In genomic region chr10:81304597-81305238, GRCm38 (mm10) we compare ENCODE assay signal across 8 mouse cellular contexts. TPM values are rescaled to one million over a fixed set of nuclear protein-coding genes. Genes with fewer than 3 reads are reported as not detected.
DNase-seq lines count a peak whose midpoint lies in the region; ATAC-seq and TF ChIP-seq lines count a peak whose summit lies in the region.

No protein-coding gene starts in this region.

- peaks cover 6% of the 10 kb centered on the region for H3K79me3 ChIP-seq in C2C12 (ENCODE audit: low read depth)

- H3K4me3 ChIP-seq in heart, embryonic 10.5 days: no peak overlapping the region; the same call in 1 of the 2 replicates
- H3K4me3 ChIP-seq in C2C12 (ENCODE audit: insufficient read depth, poor library complexity, severe bottlenecking): no peak overlapping the region

- peak; percentile 93 for TF ChIP-seq CTCF in C2C12 (IDR thresholded peaks at IDR 0.05; ENCODE audit: control insufficient read depth, insufficient read depth, insufficient read length)

- H3K36me3 ChIP-seq in heart, embryonic 10.5 days: peaks cover 44% of the 10 kb centered on the region
- peaks cover 26% of the 10 kb centered on the region for H3K36me3 ChIP-seq in C2C12 (ENCODE audit: control insufficient read depth, insufficient read depth)

- no peaks in the 10 kb centered on the region for H3K9me3 ChIP-seq in heart, embryonic 10.5 days

- ATAC-seq in frontal cortex, adult (ENCODE audit: low TSS enrichment): no peak

- H3K4me1 ChIP-seq in heart, embryonic 10.5 days: peaks cover 55% of the 10 kb centered on the region

- peak; percentile 53 to 73 for DNase-seq in heart, adult 18-20 months
- no peak for DNase-seq in heart, embryonic 10.5 days (ENCODE audit: low spot score)
- peak; percentile 48 to 71 for DNase-seq in adrenal gland, postnatal 36 days
- peak; percentile 30 for DNase-seq in forelimb bud, embryonic 11.5 days (ENCODE audit: low read depth, low spot score)
- peak; percentile 46 to 60 for DNase-seq in lung, adult 18-20 months
- peak; percentile 50 for DNase-seq in spleen, adult 12 weeks (ENCODE audit: low spot score)

- H3K27me3 ChIP-seq in heart, embryonic 10.5 days (ENCODE audit: insufficient read depth, poor library complexity, severe bottlenecking): no peaks in the 10 kb centered on the region
- H3K27me3 ChIP-seq in C2C12 (ENCODE audit: control insufficient read depth, insufficient read depth, insufficient read length): no peaks in the 10 kb centered on the region

- no peak overlapping the region for H3K27ac ChIP-seq in heart, embryonic 10.5 days

- H3ac ChIP-seq in C2C12 (ENCODE audit: control insufficient read depth, insufficient read length, low read depth): no peak overlapping the region

- H3K79me2 ChIP-seq in C2C12 (ENCODE audit: control insufficient read depth, insufficient read depth): peaks cover 47% of the 10 kb centered on the region

- WGBS in heart, embryonic 10.5 days: 24% methylated on average over 9 of the region's 9 CpGs

TF ChIP-seq in C2C12, 6 proteins besides CTCF, POLR2A, EP300 and RAD21:
- no peak for TF ChIP-seq MYOG (IDR thresholded peaks at IDR 0.05; ENCODE audit: control insufficient read depth, extremely low read depth, insufficient read length)
- TF ChIP-seq MYOD1 (IDR thresholded peaks at IDR 0.05; ENCODE audit: control insufficient read depth, insufficient read length, low read depth): no peak
- no peak for TF ChIP-seq CEBPB (IDR thresholded peaks at IDR 0.05; ENCODE audit: low read depth)
- no peak for TF ChIP-seq FOSL1 (IDR thresholded peaks at IDR 0.05; ENCODE audit: insufficient read depth, low read length, poor library complexity, severe bottlenecking)
- no peak for TF ChIP-seq MAX (IDR thresholded peaks at IDR 0.05)
- no peak for TF ChIP-seq USF1 (IDR thresholded peaks at IDR 0.05; ENCODE audit: low read depth)

RNA-seq across cellular contexts. Expression of gene Pip5k1c, which starts 12.0 kb away (rescaled TPM):
- total RNA-seq in heart, adult 18-20 months (2021): 10 to 100 TPM; 23.1 to 25.6 TPM
- 42.6 and 55.9 TPM in 2 replicates for polyA plus RNA-seq in heart, embryonic 10.5 days (2016; fragmentation: Nextera tagmentation; extraction: Ambion mirVana)
- 33.3 TPM for polyA plus RNA-seq in C2C12 (2012; fragmentation: generic; extraction: Trizol)
- 10 to 100 TPM; 37.2 to 40.9 TPM for total RNA-seq in adrenal gland, postnatal 36 days (2021)

RNA-seq across cellular contexts. Expression of gene Tjp3, which starts 13.3 kb away (rescaled TPM):
- under 1 TPM in 1 of 2 experiments, not detected in 1; 0.87 TPM for total RNA-seq in heart, adult 18-20 months (2021)
- 1.8 and 4.4 TPM in 2 replicates for polyA plus RNA-seq in heart, embryonic 10.5 days (2016; fragmentation: Nextera tagmentation; extraction: Ambion mirVana)
- not detected for polyA plus RNA-seq in C2C12 (2012; fragmentation: generic; extraction: Trizol)
- under 1 TPM; 0.23 to 0.26 TPM for total RNA-seq in adrenal gland, postnatal 36 days (2021)

RNA-seq across cellular contexts. Expression of gene Cactin, which starts 16.2 kb away (rescaled TPM):
- total RNA-seq in heart, adult 18-20 months (2021): 10 to 100 TPM; 14.6 to 15.8 TPM
- polyA plus RNA-seq in heart, embryonic 10.5 days (2016; fragmentation: Nextera tagmentation; extraction: Ambion mirVana): 37.2 and 51.6 TPM in 2 replicates
- 48.1 TPM for polyA plus RNA-seq in C2C12 (2012; fragmentation: generic; extraction: Trizol)
- 10 to 100 TPM; 37.9 to 39.1 TPM for total RNA-seq in adrenal gland, postnatal 36 days (2021)

RNA-seq across cellular contexts. Expression of gene Tbxa2r, which starts 23.8 kb away (rescaled TPM):
- 1 to 10 TPM; 2.5 to 2.7 TPM for total RNA-seq in heart, adult 18-20 months (2021)
- polyA plus RNA-seq in heart, embryonic 10.5 days (2016; fragmentation: Nextera tagmentation; extraction: Ambion mirVana): 10.8 and 15.6 TPM in 2 replicates
- 0.02 TPM for polyA plus RNA-seq in C2C12 (2012; fragmentation: generic; extraction: Trizol)
- 10 to 100 TPM; 53.2 to 53.9 TPM for total RNA-seq in adrenal gland, postnatal 36 days (2021)

RNA-seq across cellular contexts. Expression of gene Apba3, which starts 38.0 kb away (rescaled TPM):
- 100 to 1,000 TPM in 1 of 2 experiments, 10 to 100 TPM in 1; 85.9 to 110 TPM for total RNA-seq in heart, adult 18-20 months (2021)
- polyA plus RNA-seq in heart, embryonic 10.5 days (2016; fragmentation: Nextera tagmentation; extraction: Ambion mirVana): 56.5 and 57.0 TPM in 2 replicates
- 103 TPM for polyA plus RNA-seq in C2C12 (2012; fragmentation: generic; extraction: Trizol)
- total RNA-seq in adrenal gland, postnatal 36 days (2021): 100 to 1,000 TPM in 1 of 2 experiments, 10 to 100 TPM in 1; 78.8 to 109 TPM
